Mouse (Mus musculus): Measurements from ENCODE around the gene Efna3. TPM values are rescaled to one million over a fixed set of nuclear protein-coding genes. Genes with fewer than 3 reads are reported as not detected.

Efna3 gene
- polyA plus RNA-seq, 1 experiment from 2014 or later, result 72.3 TPM

- Histone ChIP-seq H3K36me3 (no peaks in the 10 kb centered on the region), H3K9me3 (no peaks in the 10 kb centered on the region), H3K27ac (replicated peaks) (peak overlapping the region; percentile 91), H3K4me3 (peak overlapping the region; percentile 66), H3K4me2 (peak overlapping the region; percentile 86), H3K27me3 (peaks cover 4% of the 10 kb centered on the region; the same call in 1 of the 2 replicates), H3K4me1 (replicated peaks) (peaks cover 64% of the 10 kb centered on the region), H3K9ac (peak overlapping the region; percentile 74)
- under 1% methylated on average over 40 of the region's 41 CpGs for WGBS
- ATAC-seq (ENCODE audit: low FRiP score, low read depth), result peak; percentile 28
Observed at GRCm38 (mm10) chr3:89320581-89321182, 2.1 kb downstream of the Efna3 start.

GRCm38 (mm10) chr3:89319591-89320350 is 3.0 kb downstream of the Efna3 start:
- 1% methylated on average over 58 of the region's 58 CpGs for WGBS
- Histone ChIP-seq H3K9ac (peak overlapping the region; percentile 74), H3K27ac (replicated peaks) (peak overlapping the region; percentile 91), H3K9me3 (no peaks in the 10 kb centered on the region), H3K36me3 (peaks cover 4% of the 10 kb centered on the region; the same call in 1 of the 2 replicates), H3K4me2 (peak overlapping the region; percentile 86), H3K4me1 (replicated peaks) (peaks cover 73% of the 10 kb centered on the region), H3K27me3 (peaks cover 4% of the 10 kb centered on the region; the same call in 1 of the 2 replicates), H3K4me3 (peak overlapping the region; percentile 66)
- ATAC-seq (ENCODE audit: low FRiP score, low read depth), result no peak

- Histone ChIP-seq H3K4me3 (peak overlapping the region; percentile 66), H3K9me3 (no peaks in the 10 kb centered on the region), H3K4me2 (peak overlapping the region; percentile 86), H3K4me1 (replicated peaks) (peaks cover 74% of the 10 kb centered on the region), H3K36me3 (peaks cover 9% of the 10 kb centered on the region), H3K27me3 (peaks cover 3% of the 10 kb centered on the region; the same call in 1 of the 2 replicates), H3K27ac (replicated peaks) (peak overlapping the region; percentile 91), H3K9ac (no peak overlapping the region; the same call in 1 of the 2 replicates)
- no peak for ATAC-seq (ENCODE audit: low FRiP score, low read depth)
- 6% methylated on average over 21 of the region's 21 CpGs for WGBS
Observed at GRCm38 (mm10) chr3:89318971-89319590, 3.7 kb downstream of the Efna3 start.

- no peak for ATAC-seq (ENCODE audit: low FRiP score, low read depth)
- Histone ChIP-seq H3K27ac (replicated peaks) (no peak overlapping the region), H3K9ac (no peak overlapping the region), H3K9me3 (no peaks in the 10 kb centered on the region), H3K4me2 (no peak overlapping the region), H3K36me3 (peaks cover 15% of the 10 kb centered on the region), H3K27me3 (no peaks in the 10 kb centered on the region), H3K4me3 (no peak overlapping the region), H3K4me1 (replicated peaks) (peaks cover 74% of the 10 kb centered on the region)
- 59% methylated on average over 8 of the region's 8 CpGs for WGBS
Observed at GRCm38 (mm10) chr3:89318316-89318715, 4.4 kb downstream of the Efna3 start.

GRCm38 (mm10) chr3:89317246-89317645 is 5.5 kb downstream of the Efna3 start:
- H3K36me3 ChIP-seq, result peaks cover 19% of the 10 kb centered on the region
- H3K4me3 ChIP-seq, result no peak overlapping the region
- H3K4me1 ChIP-seq (replicated peaks), result peaks cover 69% of the 10 kb centered on the region
- 55% methylated on average over 6 of the region's 6 CpGs for WGBS
- no peaks in the 10 kb centered on the region for H3K27me3 ChIP-seq
- no peaks in the 10 kb centered on the region for H3K9me3 ChIP-seq
- ATAC-seq (ENCODE audit: low FRiP score, low read depth), result no peak
- no peak overlapping the region for H3K9ac ChIP-seq
- peak overlapping the region; percentile 50 for H3K4me2 ChIP-seq
- H3K27ac ChIP-seq (replicated peaks), result 0 out of 2 replicates have a peak overlapping the region, but pooled peaks have one; percentile 43

GRCm38 (mm10) chr3:89316833-89317232 is 5.9 kb downstream of the Efna3 start:
- H3K27ac ChIP-seq (replicated peaks), result 0 out of 2 replicates have a peak overlapping the region, but pooled peaks have one; percentile 43
- 0% methylated on average over 4 of the region's 4 CpGs for WGBS
- no peaks in the 10 kb centered on the region for H3K9me3 ChIP-seq
- peaks cover 19% of the 10 kb centered on the region for H3K36me3 ChIP-seq
- ATAC-seq (ENCODE audit: low FRiP score, low read depth), result peak; percentile 17; the same call in 1 of the 2 replicates
- peak overlapping the region; percentile 50 for H3K4me2 ChIP-seq
- H3K4me3 ChIP-seq, result no peak overlapping the region
- no peaks in the 10 kb centered on the region for H3K27me3 ChIP-seq
- peaks cover 69% of the 10 kb centered on the region for H3K4me1 ChIP-seq (replicated peaks)
- no peak overlapping the region for H3K9ac ChIP-seq

GRCm38 (mm10) chr3:89315930-89316831 is 6.6 kb downstream of the Efna3 start:
- ATAC-seq (ENCODE audit: low FRiP score, low read depth), result no peak
- peak overlapping the region; percentile 50 for H3K4me2 ChIP-seq
- H3K27ac ChIP-seq (replicated peaks), result no peak overlapping the region
- peaks cover 64% of the 10 kb centered on the region for H3K4me1 ChIP-seq (replicated peaks)
- WGBS, result 8% methylated on average over 40 of the region's 40 CpGs
- H3K9ac ChIP-seq, result no peak overlapping the region
- H3K4me3 ChIP-seq, result 0 out of 2 replicates have a peak overlapping the region, but pooled peaks have one; percentile 20
- no peaks in the 10 kb centered on the region for H3K27me3 ChIP-seq
- H3K36me3 ChIP-seq, result peaks cover 19% of the 10 kb centered on the region
- no peaks in the 10 kb centered on the region for H3K9me3 ChIP-seq

GRCm38 (mm10) chr3:89315195-89315929 is 7.4 kb downstream of the Efna3 start:
- H3K4me1 ChIP-seq (replicated peaks), result peaks cover 56% of the 10 kb centered on the region
- WGBS, result 6% methylated on average over 24 of the region's 26 CpGs
- H3K27me3 ChIP-seq, result no peaks in the 10 kb centered on the region
- peak overlapping the region; percentile 20 for H3K4me3 ChIP-seq
- no peak overlapping the region for H3K27ac ChIP-seq (replicated peaks)
- peak overlapping the region; percentile 50 for H3K4me2 ChIP-seq
- H3K9me3 ChIP-seq, result no peaks in the 10 kb centered on the region
- ATAC-seq (ENCODE audit: low FRiP score, low read depth), result no peak
- H3K36me3 ChIP-seq, result peaks cover 19% of the 10 kb centered on the region
- H3K9ac ChIP-seq, result no peak overlapping the region

GRCm38 (mm10) chr3:89314791-89315190 is 8.0 kb downstream of the Efna3 start:
- peaks cover 50% of the 10 kb centered on the region for H3K4me1 ChIP-seq (replicated peaks)
- no peak overlapping the region for H3K27ac ChIP-seq (replicated peaks)
- no peak overlapping the region for H3K4me3 ChIP-seq
- H3K9ac ChIP-seq, result no peak overlapping the region
- 47% methylated on average over 2 of the region's 2 CpGs for WGBS
- H3K9me3 ChIP-seq, result no peaks in the 10 kb centered on the region
- no peaks in the 10 kb centered on the region for H3K27me3 ChIP-seq
- peak overlapping the region; percentile 50; the same call in 1 of the 2 replicates for H3K4me2 ChIP-seq
- ATAC-seq (ENCODE audit: low FRiP score, low read depth), result no peak
- peaks cover 19% of the 10 kb centered on the region for H3K36me3 ChIP-seq

GRCm38 (mm10) chr3:89314340-89314739 is 8.4 kb downstream of the Efna3 start:
- ATAC-seq (ENCODE audit: low FRiP score, low read depth), result no peak
- no peaks in the 10 kb centered on the region for H3K27me3 ChIP-seq
- no peaks in the 10 kb centered on the region for H3K9me3 ChIP-seq
- 64% methylated on average over 5 of the region's 5 CpGs for WGBS
- H3K9ac ChIP-seq, result no peak overlapping the region
- no peak overlapping the region for H3K4me3 ChIP-seq
- peaks cover 19% of the 10 kb centered on the region for H3K36me3 ChIP-seq
- no peak overlapping the region for H3K27ac ChIP-seq (replicated peaks)
- peaks cover 45% of the 10 kb centered on the region for H3K4me1 ChIP-seq (replicated peaks)
- H3K4me2 ChIP-seq, result no peak overlapping the region

GRCm38 (mm10) chr3:89308089-89308488 is 14.7 kb downstream of the Efna3 start:
- Histone ChIP-seq H3K9me3 (no peaks in the 10 kb centered on the region), H3K9ac (no peak overlapping the region), H3K4me2 (no peak overlapping the region), H3K27me3 (no peaks in the 10 kb centered on the region), H3K4me3 (no peak overlapping the region), H3K36me3 (peaks cover 2% of the 10 kb centered on the region), H3K27ac (replicated peaks) (no peak overlapping the region), H3K4me1 (replicated peaks) (no peaks in the 10 kb centered on the region)
- ATAC-seq (ENCODE audit: low FRiP score, low read depth), result peak; percentile 85
- 4% methylated on average over 9 of the region's 9 CpGs for WGBS
